Mouse (Mus musculus): ENCODE data around the gene Eif2b5. TPM values are rescaled to one million over a fixed set of nuclear protein-coding genes. Genes with fewer than 3 reads are reported as not detected.
"Not testable (repeated sequence)": the region's sequence is repeated elsewhere in the genome, so short reads cannot be mapped to it uniquely, and the experiment has no call there.

Gene Eif2b5
- 119 and 121 TPM in 2 replicates for polyA plus RNA-seq (2015; fragmentation: Nextera tagmentation; extraction: Ambion mirVana)

GRCm38 (mm10) chr16:20498677-20499475 lies at the start of gene Eif2b5:
Gene Eif2b5, plus strand, starts transcription at chr16:20498817.
- Histone ChIP-seq H3K9me3 (ENCODE audit: low read length) (no peaks in the 10 kb centered on the region), H3K4me2 (replicated peaks; ENCODE audit: low read depth, low read length) (peak within 1 kb of the TSS; percentile 70), H3K27ac (ENCODE audit: low read length) (peak within 1 kb of the TSS; percentile 71; the same call in 1 of the 2 replicates), H3K27me3 (ENCODE audit: insufficient read depth, low read length) (no peaks in the 10 kb centered on the region), H3K4me1 (ENCODE audit: insufficient read depth, low read length) (peaks cover 13% of the 10 kb centered on the region), H3K4me3 (ENCODE audit: low read length) (peak within 1 kb of the TSS; percentile 99), H3K36me3 (ENCODE audit: insufficient read depth, low read length) (peaks cover 29% of the 10 kb centered on the region), H3K9ac (replicated peaks; ENCODE audit: low read length) (peak within 1 kb of the TSS; percentile 88)
- ATAC-seq (ENCODE audit: low FRiP score, low TSS enrichment): peak; percentile 98
- 1% methylated on average over 49 of the region's 49 CpGs for WGBS

DNA sequence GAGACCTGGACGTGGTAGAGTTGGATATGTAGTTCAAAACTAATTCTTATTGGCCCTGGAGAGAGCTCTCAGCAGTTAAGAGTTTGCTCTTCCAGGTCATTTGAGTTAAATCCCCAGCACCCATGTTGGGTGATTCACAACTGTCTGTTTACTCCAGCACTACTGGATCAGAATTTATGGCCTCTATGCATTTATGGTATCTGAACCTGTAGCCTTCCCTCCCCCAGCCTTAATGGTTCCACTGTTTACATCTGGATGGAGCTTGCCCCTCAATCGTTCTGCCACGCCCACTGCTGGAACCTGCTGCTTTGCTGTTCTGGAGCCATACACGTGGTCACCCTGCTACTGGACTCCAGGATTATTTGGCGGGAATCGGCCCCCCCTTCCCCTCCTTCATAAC lies 46.8 kb upstream of the Eif2b5 start:
- 60% methylated on average over 6 of the region's 6 CpGs for WGBS
- Histone ChIP-seq H3K36me3 (ENCODE audit: insufficient read depth, low read length) (no peaks in the 10 kb centered on the region), H3K9ac (replicated peaks; ENCODE audit: low read length) (no peak overlapping the region), H3K27ac (ENCODE audit: low read length) (no peak overlapping the region), H3K4me2 (replicated peaks; ENCODE audit: low read depth, low read length) (no peak overlapping the region), H3K4me3 (ENCODE audit: low read length) (no peak overlapping the region), H3K4me1 (ENCODE audit: insufficient read depth, low read length) (no peaks in the 10 kb centered on the region), H3K9me3 (ENCODE audit: low read length) (no peaks in the 10 kb centered on the region), H3K27me3 (ENCODE audit: insufficient read depth, low read length) (no peaks in the 10 kb centered on the region)
- ATAC-seq (ENCODE audit: low FRiP score, low TSS enrichment): no peak

DNA sequence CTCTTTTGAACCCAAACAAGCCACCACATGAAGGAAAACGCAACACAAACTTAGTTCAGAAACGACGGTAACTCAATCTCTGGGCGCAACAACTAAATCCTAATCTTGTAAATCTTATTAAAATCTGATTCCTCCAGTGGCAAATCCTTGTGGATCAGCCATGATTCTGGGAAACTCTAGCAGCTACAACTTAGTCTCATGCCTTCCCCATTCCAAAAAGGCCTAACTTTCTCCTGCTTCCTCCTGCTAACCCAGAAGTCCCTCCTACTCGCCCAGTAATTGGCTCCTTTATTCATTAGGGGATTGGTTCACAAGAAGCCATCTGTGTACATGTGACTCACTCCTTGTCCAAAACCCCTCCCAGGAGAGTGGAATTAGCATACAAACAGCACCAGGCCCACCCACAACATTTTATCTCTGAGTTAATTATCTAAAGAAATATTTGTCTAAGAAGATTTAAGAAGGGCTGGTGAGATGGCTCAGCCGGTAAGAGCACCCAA lies 44.4 kb upstream of the Eif2b5 start:
- no peaks in the 10 kb centered on the region for H3K4me1 ChIP-seq (ENCODE audit: insufficient read depth, low read length)
- no peak for ATAC-seq (ENCODE audit: low FRiP score, low TSS enrichment)
- WGBS: 85% methylated on average over 6 of the region's 6 CpGs
- no peaks in the 10 kb centered on the region for H3K27me3 ChIP-seq (ENCODE audit: insufficient read depth, low read length)
- no peaks in the 10 kb centered on the region for H3K9me3 ChIP-seq (ENCODE audit: low read length)
- no peaks in the 10 kb centered on the region for H3K36me3 ChIP-seq (ENCODE audit: insufficient read depth, low read length)
- H3K27ac ChIP-seq (ENCODE audit: low read length): no peak overlapping the region
- no peak overlapping the region for H3K4me2 ChIP-seq (replicated peaks; ENCODE audit: low read depth, low read length)
- H3K9ac ChIP-seq (replicated peaks; ENCODE audit: low read length): no peak overlapping the region
- no peak overlapping the region for H3K4me3 ChIP-seq (ENCODE audit: low read length)

- no peak for ATAC-seq (ENCODE audit: low FRiP score, low TSS enrichment)
- no peak overlapping the region for H3K9ac ChIP-seq (replicated peaks; ENCODE audit: low read length)
- H3K27me3 ChIP-seq (ENCODE audit: insufficient read depth, low read length): no peaks in the 10 kb centered on the region
- H3K36me3 ChIP-seq (ENCODE audit: insufficient read depth, low read length): no peaks in the 10 kb centered on the region
- no peaks in the 10 kb centered on the region for H3K9me3 ChIP-seq (ENCODE audit: low read length)
- no peak overlapping the region for H3K4me2 ChIP-seq (replicated peaks; ENCODE audit: low read depth, low read length)
- H3K27ac ChIP-seq (ENCODE audit: low read length): no peak overlapping the region
- no peaks in the 10 kb centered on the region for H3K4me1 ChIP-seq (ENCODE audit: insufficient read depth, low read length)
- H3K4me3 ChIP-seq (ENCODE audit: low read length): no peak overlapping the region
- 0% methylated on average over 1 of the region's 1 CpGs for WGBS
Observed at GRCm38 (mm10) chr16:20456106-20456505, 42.5 kb upstream of the Eif2b5 start.

- H3K27ac ChIP-seq (ENCODE audit: low read length); H3K4me1 ChIP-seq (ENCODE audit: insufficient read depth, low read length); H3K9me3 ChIP-seq (ENCODE audit: low read length); ATAC-seq (ENCODE audit: low FRiP score, low TSS enrichment); H3K36me3 ChIP-seq (ENCODE audit: insufficient read depth, low read length); H3K4me2 ChIP-seq (replicated peaks; ENCODE audit: low read depth, low read length); H3K27me3 ChIP-seq (ENCODE audit: insufficient read depth, low read length); H3K4me3 ChIP-seq (ENCODE audit: low read length); H3K9ac ChIP-seq (replicated peaks; ENCODE audit: low read length): not testable (repeated sequence)
- WGBS: 91% methylated on average over 5 of the region's 5 CpGs
Observed at GRCm38 (mm10) chr16:20458736-20459135, 39.9 kb upstream of the Eif2b5 start.

- Histone ChIP-seq H3K4me1 (ENCODE audit: insufficient read depth, low read length) (no peaks in the 10 kb centered on the region), H3K4me2 (replicated peaks; ENCODE audit: low read depth, low read length) (no peak overlapping the region), H3K27me3 (ENCODE audit: insufficient read depth, low read length) (no peaks in the 10 kb centered on the region), H3K4me3 (ENCODE audit: low read length) (no peak overlapping the region), H3K9me3 (ENCODE audit: low read length) (no peaks in the 10 kb centered on the region), H3K27ac (ENCODE audit: low read length) (no peak overlapping the region), H3K9ac (replicated peaks; ENCODE audit: low read length) (no peak overlapping the region), H3K36me3 (ENCODE audit: insufficient read depth, low read length) (no peaks in the 10 kb centered on the region)
- no peak for ATAC-seq (ENCODE audit: low FRiP score, low TSS enrichment)
Observed at GRCm38 (mm10) chr16:20464725-20465124, 33.9 kb upstream of the Eif2b5 start.

- Histone ChIP-seq H3K9ac (replicated peaks; ENCODE audit: low read length) (no peak overlapping the region), H3K4me2 (replicated peaks; ENCODE audit: low read depth, low read length) (no peak overlapping the region), H3K4me1 (ENCODE audit: insufficient read depth, low read length) (no peaks in the 10 kb centered on the region), H3K4me3 (ENCODE audit: low read length) (no peak overlapping the region), H3K27ac (ENCODE audit: low read length) (no peak overlapping the region), H3K9me3 (ENCODE audit: low read length) (no peaks in the 10 kb centered on the region), H3K27me3 (ENCODE audit: insufficient read depth, low read length) (no peaks in the 10 kb centered on the region), H3K36me3 (ENCODE audit: insufficient read depth, low read length) (no peaks in the 10 kb centered on the region)
- no peak for ATAC-seq (ENCODE audit: low FRiP score, low TSS enrichment)
- 86% methylated on average over 2 of the region's 2 CpGs for WGBS
Observed at GRCm38 (mm10) chr16:20470981-20471380, 27.6 kb upstream of the Eif2b5 start.

DNA sequence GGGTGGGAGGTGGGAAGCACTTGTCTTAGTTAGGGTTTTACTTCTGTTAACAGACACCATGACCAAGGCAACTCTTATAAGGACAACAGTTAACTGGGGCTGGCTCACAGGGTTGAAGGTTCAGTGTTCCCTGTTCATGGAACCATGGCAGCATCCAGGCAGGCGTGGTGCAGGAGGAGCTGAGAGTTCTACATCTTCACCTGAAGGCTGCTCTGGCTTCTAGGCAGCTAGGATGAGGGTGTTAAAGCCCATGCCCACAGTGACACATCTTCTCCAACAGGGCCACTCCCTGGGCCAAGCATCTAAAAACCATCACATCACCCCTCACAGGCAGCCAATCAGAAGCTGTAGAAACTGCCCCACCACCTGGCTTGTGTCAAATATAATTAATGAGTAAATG lies 26.9 kb upstream of the Eif2b5 start:
- Histone ChIP-seq H3K9ac (replicated peaks; ENCODE audit: low read length) (no peak overlapping the region), H3K9me3 (ENCODE audit: low read length) (no peaks in the 10 kb centered on the region), H3K27me3 (ENCODE audit: insufficient read depth, low read length) (no peaks in the 10 kb centered on the region), H3K4me2 (replicated peaks; ENCODE audit: low read depth, low read length) (no peak overlapping the region), H3K4me3 (ENCODE audit: low read length) (no peak overlapping the region), H3K4me1 (ENCODE audit: insufficient read depth, low read length) (no peaks in the 10 kb centered on the region), H3K36me3 (ENCODE audit: insufficient read depth, low read length) (no peaks in the 10 kb centered on the region), H3K27ac (ENCODE audit: low read length) (no peak overlapping the region)
- no peak for ATAC-seq (ENCODE audit: low FRiP score, low TSS enrichment)
- WGBS: 72% methylated on average over 1 of the region's 1 CpGs

DNA sequence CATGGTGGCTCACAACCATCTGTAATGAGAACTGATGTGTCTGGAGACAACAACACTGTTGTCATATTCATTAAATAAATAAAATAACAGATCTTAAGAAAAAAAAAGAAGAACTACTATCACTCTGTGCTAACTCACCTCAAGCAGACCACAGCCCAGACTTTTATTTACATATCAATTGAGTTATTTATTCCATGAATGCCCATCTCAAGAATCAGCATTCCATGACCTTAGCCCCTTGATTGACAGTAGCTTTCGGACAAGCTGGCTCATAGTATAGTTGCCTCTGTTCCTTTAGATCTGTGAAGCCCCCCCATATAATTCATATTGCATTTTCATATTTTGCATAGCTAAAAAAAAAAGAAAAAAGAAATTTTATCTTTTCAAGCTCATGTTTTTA lies 24.9 kb upstream of the Eif2b5 start:
- no peaks in the 10 kb centered on the region for H3K4me1 ChIP-seq (ENCODE audit: insufficient read depth, low read length)
- no peak overlapping the region for H3K27ac ChIP-seq (ENCODE audit: low read length)
- H3K27me3 ChIP-seq (ENCODE audit: insufficient read depth, low read length): no peaks in the 10 kb centered on the region
- 93% methylated on average over 1 of the region's 1 CpGs for WGBS
- H3K4me2 ChIP-seq (replicated peaks; ENCODE audit: low read depth, low read length): no peak overlapping the region
- no peak overlapping the region for H3K9ac ChIP-seq (replicated peaks; ENCODE audit: low read length)
- ATAC-seq (ENCODE audit: low FRiP score, low TSS enrichment): no peak
- H3K36me3 ChIP-seq (ENCODE audit: insufficient read depth, low read length): no peaks in the 10 kb centered on the region
- no peak overlapping the region for H3K4me3 ChIP-seq (ENCODE audit: low read length)
- no peaks in the 10 kb centered on the region for H3K9me3 ChIP-seq (ENCODE audit: low read length)

DNA sequence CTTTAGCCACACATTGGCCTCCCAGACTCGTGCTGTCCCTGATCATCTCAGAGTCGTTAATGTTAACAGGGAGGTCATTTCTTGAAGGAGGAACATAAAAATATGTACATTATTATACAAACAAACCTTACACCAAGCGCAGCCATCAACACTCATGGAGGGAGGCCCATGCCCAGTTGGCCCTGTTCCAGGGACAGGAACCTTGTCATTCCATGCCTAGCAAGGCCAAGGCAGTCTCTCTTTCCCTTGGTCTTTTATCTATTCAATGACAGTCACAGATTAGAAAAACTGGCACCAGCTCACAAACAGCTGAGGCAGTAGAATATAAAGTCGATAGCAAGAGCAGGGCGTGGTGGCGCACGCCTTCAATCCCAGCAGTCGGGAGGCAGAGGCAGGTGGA lies 24.4 kb upstream of the Eif2b5 start:
- H3K9me3 ChIP-seq (ENCODE audit: low read length): no peaks in the 10 kb centered on the region
- ATAC-seq (ENCODE audit: low FRiP score, low TSS enrichment): no peak
- no peaks in the 10 kb centered on the region for H3K4me1 ChIP-seq (ENCODE audit: insufficient read depth, low read length)
- 89% methylated on average over 8 of the region's 8 CpGs for WGBS
- no peak overlapping the region for H3K4me3 ChIP-seq (ENCODE audit: low read length)
- H3K9ac ChIP-seq (replicated peaks; ENCODE audit: low read length): no peak overlapping the region
- no peaks in the 10 kb centered on the region for H3K27me3 ChIP-seq (ENCODE audit: insufficient read depth, low read length)
- no peak overlapping the region for H3K4me2 ChIP-seq (replicated peaks; ENCODE audit: low read depth, low read length)
- no peak overlapping the region for H3K27ac ChIP-seq (ENCODE audit: low read length)
- H3K36me3 ChIP-seq (ENCODE audit: insufficient read depth, low read length): no peaks in the 10 kb centered on the region

Data from kidney, embryonic 16.5 days (tissue).